Mouse (Mus musculus) limb, embryonic 14.5 days (tissue): Measurements from ENCODE around the gene Ubald1. TPM values are rescaled to one million over a fixed set of nuclear protein-coding genes. Genes with fewer than 3 reads are reported as not detected.
A peak's percentile ranks its signal among the peaks of the same experiment; 100 is the strongest.

ENCODE experiments used
- ATAC-seq: fragments of 200-750 bp; cut with Nextera tagmentation; 2 replicates; pipeline ENCODE4 v1.8.0; 2017; ENCODE audit warnings: low read depth, moderate number of reproducible peaks, moderate TSS enrichment; ENCODE audit not compliant: low FRiP score
- DNase-seq: peaks from one replicate; pipeline ENCODE4 v3.0.0-alpha.2; 2015; ENCODE audit warnings: low spot score
- H3K27ac ChIP-seq: fragments of 300-500 bp; sonication (generic); replicated peaks from 2 replicates; pipeline ENCODE4 v1.5.1; 2014; ENCODE audit warnings: low read depth, mild to moderate bottlenecking, low read length, moderate library complexity, mixed read lengths
- H3K27me3 ChIP-seq: fragments of 300-500 bp; sonication (generic); 2 replicates; pipeline ENCODE4 v1.6.1; 2014; ENCODE audit warnings: low read length, mixed read lengths; ENCODE audit not compliant: control insufficient read depth, insufficient read depth
- H3K36me3 ChIP-seq: fragments of 300-500 bp; sonication (generic); 2 replicates; pipeline ENCODE4 v1.6.1; 2014; ENCODE audit warnings: mild to moderate bottlenecking, low read length, moderate library complexity, mixed read lengths; ENCODE audit not compliant: control insufficient read depth, insufficient read depth
- H3K4me1 ChIP-seq: fragments of 300-500 bp; sonication (generic); 2 replicates; pipeline ENCODE4 v1.6.1; 2014; ENCODE audit warnings: antibody characterized with exemption, low read length, mixed read lengths; ENCODE audit not compliant: control insufficient read depth, insufficient read depth
- H3K4me2 ChIP-seq: fragments of 300-500 bp; sonication (generic); replicated peaks from 2 replicates; pipeline ENCODE4 v1.6.1; 2014; ENCODE audit warnings: low read depth, mild to moderate bottlenecking, low read length, moderate library complexity; ENCODE audit not compliant: severe bottlenecking
- H3K4me3 ChIP-seq: fragments of 300-500 bp; sonication (generic); replicated peaks from 2 replicates; pipeline ENCODE4 v1.5.1; 2014; ENCODE audit warnings: low read length
- H3K9ac ChIP-seq: fragments of 300-500 bp; sonication (generic); 2 replicates; pipeline ENCODE4 v1.6.1; 2014; ENCODE audit warnings: mild to moderate bottlenecking, low read depth, low read length, moderate library complexity; ENCODE audit not compliant: severe bottlenecking
- H3K9me3 ChIP-seq: fragments of 300-500 bp; sonication (generic); 2 replicates; pipeline ENCODE4 v1.6.1; 2016; ENCODE audit warnings: low read length; ENCODE audit not compliant: control insufficient read depth
- POLR2A ChIP-seq: fragments of 200-500 bp; IDR thresholded peaks from 2 replicates; pipeline ENCODE4 v1.8.0; 2012; ENCODE audit warnings: inconsistent platforms, mild to moderate bottlenecking, moderate library complexity, borderline replicate concordance; ENCODE audit not compliant: insufficient read depth, insufficient read length; ENCODE audit errors: extremely low read depth
- WGBS: fragments of 180-500 bp; shearing (Covaris S2); extraction: QIAGEN DNeasy Blood & Tissue Kit; methylation state at CpG from one replicate; pipeline ENCODE4 v1.1.7; 2014; 5-methylcytosine and 5-hydroxymethylcytosine counted together
- polyA plus RNA-seq, 2 experiments: library from polyadenylated mRNA; depleted of rRNA in 1 of 2; stranded (reverse) in 1 of 2; unstranded in 1 of 2; fragments of >200 nt; fragmentation: Nextera tagmentation in 1 of 2; extraction: Ambion mirVana in 1 of 2; gene quantifications; 2 replicates each; pipeline versions ENCODE4 v1.2.1 to v1.2.3; 2012 to 2014

The Ubald1 gene
- polyA plus RNA-seq, 2 experiments, result 32.5 to 44.3 TPM

GRCm38 (mm10) chr16:4850938-4851628 lies 29.0 kb downstream of the Ubald1 start:
- H3K4me1 ChIP-seq, result no peaks in the 10 kb centered on the region
- WGBS, result 42% methylated on average over 5 of the region's 5 CpGs
- no peak overlapping the region for H3K27ac ChIP-seq

GRCm38 (mm10) chr16:4850361-4850760 lies 29.8 kb downstream of the Ubald1 start:
- H3K4me3 ChIP-seq, result no peak overlapping the region
- H3K9ac ChIP-seq, result no peak overlapping the region
- WGBS, result 55% methylated on average over 7 of the region's 7 CpGs
- H3K4me1 ChIP-seq, result no peaks in the 10 kb centered on the region
- no peaks in the 10 kb centered on the region for H3K27me3 ChIP-seq
- H3K9me3 ChIP-seq, result no peaks in the 10 kb centered on the region
- H3K36me3 ChIP-seq, result no peaks in the 10 kb centered on the region
- H3K27ac ChIP-seq, result no peak overlapping the region
- DNase-seq (no peak), ATAC-seq (no peak)
- no peak for TF ChIP-seq POLR2A
- no peak overlapping the region for H3K4me2 ChIP-seq

More at GRCm38 (mm10) chr16:4850938-4851628, 29.0 kb downstream of the Ubald1 start:
- Histone ChIP-seq H3K9me3 (no peaks in the 10 kb centered on the region), H3K9ac (no peak overlapping the region), H3K4me2 (no peak overlapping the region), H3K36me3 (no peaks in the 10 kb centered on the region), H3K4me3 (no peak overlapping the region), H3K27me3 (no peaks in the 10 kb centered on the region)
- DNase-seq (peak; percentile 15), ATAC-seq (peak; percentile 30; the same call in 1 of the 2 replicates)
- TF ChIP-seq POLR2A, result no peak

GRCm38 (mm10) chr16:4848090-4848489 lies 32.0 kb downstream of the Ubald1 start:
- H3K4me1 ChIP-seq, result no peaks in the 10 kb centered on the region
- no peak overlapping the region for H3K9ac ChIP-seq
- no peaks in the 10 kb centered on the region for H3K9me3 ChIP-seq
- no peak overlapping the region for H3K27ac ChIP-seq
- TF ChIP-seq POLR2A, result no peak
- WGBS, result 82% methylated on average over 2 of the region's 2 CpGs
- no peak overlapping the region for H3K4me2 ChIP-seq
- ATAC-seq, result no peak
- no peaks in the 10 kb centered on the region for H3K27me3 ChIP-seq
- H3K4me3 ChIP-seq, result no peak overlapping the region
- H3K36me3 ChIP-seq, result no peaks in the 10 kb centered on the region
- DNase-seq, result no peak

GRCm38 (mm10) chr16:4847041-4847440 lies 33.1 kb downstream of the Ubald1 start:
- no peaks in the 10 kb centered on the region for H3K4me1 ChIP-seq
- H3K36me3 ChIP-seq, result no peaks in the 10 kb centered on the region
- TF ChIP-seq POLR2A, result no peak
- no peak for DNase-seq
- no peaks in the 10 kb centered on the region for H3K27me3 ChIP-seq
- H3K4me2 ChIP-seq, result no peak overlapping the region
- H3K9me3 ChIP-seq, result no peaks in the 10 kb centered on the region
- no peak for ATAC-seq
- H3K4me3 ChIP-seq, result no peak overlapping the region
- no peak overlapping the region for H3K27ac ChIP-seq
- H3K9ac ChIP-seq, result no peak overlapping the region
- WGBS, result 87% methylated on average over 3 of the region's 3 CpGs

- no peak for TF ChIP-seq POLR2A
- no peaks in the 10 kb centered on the region for H3K9me3 ChIP-seq
- no peaks in the 10 kb centered on the region for H3K4me1 ChIP-seq
- WGBS, result 72% methylated on average over 8 of the region's 8 CpGs
- no peak overlapping the region for H3K4me3 ChIP-seq
- H3K27ac ChIP-seq, result no peak overlapping the region
- no peaks in the 10 kb centered on the region for H3K27me3 ChIP-seq
- no peak overlapping the region for H3K9ac ChIP-seq
- ATAC-seq, result no peak
- no peak overlapping the region for H3K4me2 ChIP-seq
- no peaks in the 10 kb centered on the region for H3K36me3 ChIP-seq
- DNase-seq, result no peak
Observed at GRCm38 (mm10) chr16:4840231-4840630, 39.9 kb downstream of the Ubald1 start.
